Mouse (Mus musculus) embryonic fibroblast, embryonic 13.5 days (primary cell): ENCODE data around the gene Mrgpre.

Experiments used
- CTCF ChIP-seq: IDR thresholded peaks from 2 replicates; pipeline ENCODE4 v1.5.1; 2011; ENCODE audit warnings: mild to moderate bottlenecking, control low read depth, low read length, moderate library complexity, borderline replicate concordance; ENCODE audit not compliant: insufficient read depth
- POLR2A ChIP-seq: IDR thresholded peaks from 2 replicates; pipeline ENCODE4 v1.6.1; 2011; ENCODE audit warnings: low read depth, mild to moderate bottlenecking, control low read depth, low read length, moderate library complexity

DNA sequence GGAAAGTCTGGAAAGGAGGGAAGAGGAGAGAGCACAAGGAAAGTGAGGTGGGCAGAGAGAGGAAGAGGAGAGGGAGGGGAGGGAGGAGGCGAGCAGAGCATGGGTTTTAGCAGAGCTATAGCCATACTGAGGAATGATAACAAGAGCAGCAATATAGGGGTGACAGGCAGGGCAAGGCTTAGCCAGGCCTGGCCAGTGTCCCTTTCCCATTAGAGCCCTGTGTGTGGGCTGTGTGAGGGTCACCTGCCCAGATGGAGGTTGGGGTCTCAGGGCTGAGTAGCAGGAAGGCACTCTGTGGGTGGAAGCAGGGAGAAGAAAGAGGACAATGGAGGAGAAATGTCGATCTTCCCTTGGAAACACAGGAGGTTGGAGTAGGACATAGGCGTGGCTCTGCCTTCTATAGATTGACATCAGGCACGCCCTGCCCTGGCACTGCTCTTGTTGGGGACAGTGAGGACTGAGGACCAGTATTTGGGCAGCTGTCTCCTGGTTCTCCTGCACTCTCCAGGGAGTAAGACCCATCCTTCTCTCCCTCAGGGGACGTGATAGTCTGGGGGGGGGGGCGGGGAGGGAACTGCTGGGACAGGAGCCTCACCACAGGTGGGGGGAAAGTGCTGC lies 813 bp downstream of the Mrgpre start:
- TF ChIP-seq POLR2A, result no peak
- TF ChIP-seq CTCF, result no peak
